Mouse (Mus musculus): ENCODE results near the gene Kcnk16. TPM values are rescaled to one million over a fixed set of nuclear protein-coding genes. Genes with fewer than 3 reads are reported as not detected.

Kcnk16 gene
- polyA plus RNA-seq, 1 experiment from 2014 or later: not detected

DNA sequence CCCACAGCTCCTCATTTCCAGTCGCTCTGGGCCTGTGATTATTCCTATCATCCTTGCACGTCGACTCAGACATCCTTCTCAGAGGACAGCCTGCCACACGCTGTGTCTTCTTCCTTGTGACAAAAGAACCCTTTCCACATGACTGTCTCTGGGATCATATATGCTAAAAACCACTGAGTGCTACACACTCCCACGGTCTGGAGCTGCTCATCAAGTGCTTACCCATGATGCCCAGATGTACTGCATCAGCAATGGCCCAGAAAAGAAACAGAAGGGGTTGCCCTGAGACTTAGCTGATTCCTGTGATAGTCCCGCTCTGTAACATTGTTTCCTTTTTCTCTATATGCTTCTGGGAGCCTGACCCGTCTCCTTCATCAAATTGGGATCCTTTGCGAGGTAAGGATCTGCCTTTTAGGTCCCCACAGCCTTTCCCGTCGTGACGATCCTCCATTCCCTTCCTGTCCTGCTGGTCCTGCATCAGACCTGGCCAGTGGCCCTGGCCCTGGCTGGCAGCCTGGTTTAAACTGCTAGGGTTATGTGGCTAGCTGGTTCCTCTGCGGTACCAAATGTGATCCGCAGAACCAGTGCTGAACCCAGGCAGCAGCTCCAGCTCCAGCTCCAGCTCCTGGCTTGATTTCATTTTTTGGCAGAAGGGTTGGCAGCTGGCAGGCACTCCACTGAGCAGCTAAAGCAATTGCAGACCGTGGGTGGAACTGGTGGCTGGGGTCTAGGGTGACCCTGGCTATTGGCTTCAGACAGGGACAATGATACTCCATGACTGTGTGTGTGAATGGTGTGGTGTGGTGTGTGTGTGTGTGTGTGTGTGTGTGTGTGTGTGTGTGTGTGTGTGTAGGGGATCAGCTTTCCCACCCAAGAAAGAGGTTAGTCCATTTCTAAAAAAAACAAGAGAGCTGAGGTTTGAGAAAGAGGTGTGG, 18.5 kb downstream of the Kcnk16 start:
- WGBS: 76% methylated on average over 14 of the region's 14 CpGs
- ATAC-seq (ENCODE audit: low FRiP score, low read depth): no peak
- no peak overlapping the region for H3K27ac ChIP-seq
- H3K4me3 ChIP-seq: no peak overlapping the region
- no peaks in the 10 kb centered on the region for H3K4me1 ChIP-seq
- H3K9me3 ChIP-seq: no peaks in the 10 kb centered on the region
- no peaks in the 10 kb centered on the region for H3K27me3 ChIP-seq
- H3K4me2 ChIP-seq (replicated peaks): no peak overlapping the region
- H3K36me3 ChIP-seq: no peaks in the 10 kb centered on the region
- no peak overlapping the region for H3K9ac ChIP-seq

DNA sequence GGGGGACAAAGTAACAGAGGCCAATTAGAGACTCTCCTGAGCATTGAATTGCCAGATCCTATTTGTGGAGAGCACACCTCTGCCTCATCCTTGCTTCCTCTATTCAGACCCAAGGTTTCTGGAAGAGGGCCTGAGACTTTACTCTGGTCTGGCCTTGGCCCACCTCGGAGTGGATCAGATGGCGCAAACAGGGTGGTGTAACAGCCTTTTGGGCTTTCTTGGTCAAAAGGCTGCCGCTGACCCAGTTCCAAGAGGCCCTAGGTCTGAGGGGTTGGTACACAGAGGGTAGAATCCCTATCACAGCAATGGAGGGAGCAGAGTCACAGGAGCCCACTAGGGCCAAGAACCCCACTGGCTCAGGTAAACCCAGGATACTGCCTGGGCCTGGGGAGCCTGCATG, 21.0 kb downstream of the Kcnk16 start:
- Histone ChIP-seq H3K4me3 (no peak overlapping the region), H3K9me3 (no peaks in the 10 kb centered on the region), H3K4me2 (replicated peaks) (no peak overlapping the region), H3K27me3 (no peaks in the 10 kb centered on the region), H3K36me3 (no peaks in the 10 kb centered on the region), H3K27ac (no peak overlapping the region), H3K4me1 (no peaks in the 10 kb centered on the region), H3K9ac (no peak overlapping the region)
- 96% methylated on average over 3 of the region's 3 CpGs for WGBS
- ATAC-seq (ENCODE audit: low FRiP score, low read depth): no peak

DNA sequence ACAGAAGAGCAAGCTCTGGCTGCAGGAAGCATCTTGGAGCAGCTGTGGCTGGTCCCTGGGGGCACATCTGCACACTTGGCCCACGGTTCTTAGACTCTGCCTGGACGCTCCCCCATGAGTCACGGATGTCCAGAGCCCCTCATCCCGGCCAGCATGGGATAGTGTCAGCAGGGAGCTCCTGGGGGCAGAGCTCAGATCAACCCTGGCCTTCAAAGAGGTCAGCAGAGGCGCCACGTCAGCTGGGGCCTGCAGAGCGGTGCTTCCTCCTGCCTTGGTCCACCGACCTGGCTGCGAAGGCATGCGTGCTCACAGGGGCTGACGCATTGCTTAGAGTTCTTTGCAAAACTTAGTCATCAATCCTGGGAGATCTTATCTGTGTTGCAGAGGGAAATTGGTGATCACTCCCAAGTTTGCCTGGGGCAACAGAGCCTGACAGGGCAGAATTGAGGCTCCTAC, 22.2 kb downstream of the Kcnk16 start:
- 63% methylated on average over 11 of the region's 11 CpGs for WGBS
- Histone ChIP-seq H3K27me3 (no peaks in the 10 kb centered on the region), H3K36me3 (no peaks in the 10 kb centered on the region), H3K4me1 (no peaks in the 10 kb centered on the region), H3K9ac (no peak overlapping the region), H3K27ac (no peak overlapping the region), H3K4me3 (no peak overlapping the region), H3K4me2 (replicated peaks) (no peak overlapping the region), H3K9me3 (no peaks in the 10 kb centered on the region)
- ATAC-seq (ENCODE audit: low FRiP score, low read depth): no peak

DNA sequence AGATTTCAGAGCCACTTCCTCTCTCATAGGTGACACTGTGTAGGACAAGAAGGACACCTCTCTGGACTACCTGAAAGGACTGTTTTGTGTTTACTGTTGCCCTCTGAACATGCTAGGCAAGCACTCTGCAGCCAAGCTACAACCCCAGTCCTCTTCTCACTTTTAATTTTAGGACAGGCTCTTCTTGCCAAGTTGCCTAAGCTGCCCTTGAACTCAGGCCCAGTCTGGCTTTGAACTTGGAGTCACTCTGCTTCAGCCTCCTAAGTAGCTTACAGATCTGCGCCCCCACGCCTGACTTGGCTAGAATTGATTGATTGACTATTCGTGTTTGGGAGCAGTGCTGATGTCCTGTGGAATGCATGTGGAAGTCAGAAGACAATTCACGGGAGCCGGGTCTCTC, 23.1 kb downstream of the Kcnk16 start:
- no peak overlapping the region for H3K27ac ChIP-seq
- WGBS: 86% methylated on average over 5 of the region's 5 CpGs

DNA sequence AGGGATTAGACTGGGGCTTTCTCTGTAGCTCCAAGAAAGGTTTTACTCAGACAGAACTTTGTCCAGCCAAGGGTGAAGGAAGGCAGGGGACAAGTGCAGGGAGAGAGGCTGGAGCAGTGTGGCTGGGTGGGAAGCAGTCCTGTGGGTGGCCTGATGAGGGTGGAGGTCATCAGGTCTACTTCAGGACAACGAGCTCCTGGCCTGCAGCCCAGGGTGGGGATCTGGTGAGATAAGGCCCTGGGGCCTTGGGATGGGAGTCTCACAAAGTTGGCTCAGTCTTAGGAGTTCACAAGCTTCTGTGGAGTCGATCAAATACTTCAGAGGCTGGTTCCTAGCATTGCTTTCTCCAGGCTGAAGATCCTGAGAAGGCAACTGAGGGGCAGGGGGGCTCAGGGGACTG, 23.7 kb downstream of the Kcnk16 start:
- WGBS: 55% methylated on average over 2 of the region's 2 CpGs
- no peak for ATAC-seq (ENCODE audit: low FRiP score, low read depth)
- no peak overlapping the region for H3K4me3 ChIP-seq
- no peak overlapping the region for H3K4me2 ChIP-seq (replicated peaks)
- H3K27ac ChIP-seq: no peak overlapping the region
- no peaks in the 10 kb centered on the region for H3K4me1 ChIP-seq
- H3K27me3 ChIP-seq: no peaks in the 10 kb centered on the region
- H3K36me3 ChIP-seq: no peaks in the 10 kb centered on the region
- no peaks in the 10 kb centered on the region for H3K9me3 ChIP-seq
- no peak overlapping the region for H3K9ac ChIP-seq

More for the DNA sequence above, 23.1 kb downstream of the Kcnk16 start:
- no peak for ATAC-seq (ENCODE audit: low FRiP score, low read depth)
- Histone ChIP-seq H3K9me3 (no peaks in the 10 kb centered on the region), H3K4me3 (no peak overlapping the region), H3K36me3 (no peaks in the 10 kb centered on the region), H3K27me3 (no peaks in the 10 kb centered on the region), H3K9ac (no peak overlapping the region), H3K4me1 (no peaks in the 10 kb centered on the region), H3K4me2 (replicated peaks) (no peak overlapping the region)

DNA sequence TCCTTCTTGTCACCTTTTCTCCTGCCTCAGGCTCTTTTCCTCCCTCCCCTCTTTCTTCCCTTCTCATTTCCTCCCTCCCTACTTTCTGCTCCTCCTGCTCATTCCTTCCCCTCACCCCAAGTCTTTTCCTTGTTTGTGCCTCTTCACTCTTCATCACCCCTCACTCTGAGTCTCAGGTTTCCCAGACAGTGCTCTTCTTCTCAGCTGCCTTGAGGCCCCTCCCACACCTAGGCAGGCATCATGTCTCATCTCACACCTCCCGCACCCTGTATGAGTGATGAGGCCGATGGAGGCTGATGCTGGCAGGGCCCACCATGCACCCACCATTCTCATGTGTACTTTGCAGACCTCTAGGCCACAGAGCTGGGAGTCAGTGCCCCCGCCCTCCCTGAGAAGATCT, 25.8 kb downstream of the Kcnk16 start:
- Histone ChIP-seq H3K36me3 (no peaks in the 10 kb centered on the region), H3K27ac (no peak overlapping the region), H3K4me3 (no peak overlapping the region), H3K4me2 (replicated peaks) (no peak overlapping the region), H3K9ac (no peak overlapping the region), H3K9me3 (no peaks in the 10 kb centered on the region), H3K4me1 (no peaks in the 10 kb centered on the region), H3K27me3 (no peaks in the 10 kb centered on the region)
- WGBS: 57% methylated on average over 3 of the region's 3 CpGs
- no peak for ATAC-seq (ENCODE audit: low FRiP score, low read depth)

DNA sequence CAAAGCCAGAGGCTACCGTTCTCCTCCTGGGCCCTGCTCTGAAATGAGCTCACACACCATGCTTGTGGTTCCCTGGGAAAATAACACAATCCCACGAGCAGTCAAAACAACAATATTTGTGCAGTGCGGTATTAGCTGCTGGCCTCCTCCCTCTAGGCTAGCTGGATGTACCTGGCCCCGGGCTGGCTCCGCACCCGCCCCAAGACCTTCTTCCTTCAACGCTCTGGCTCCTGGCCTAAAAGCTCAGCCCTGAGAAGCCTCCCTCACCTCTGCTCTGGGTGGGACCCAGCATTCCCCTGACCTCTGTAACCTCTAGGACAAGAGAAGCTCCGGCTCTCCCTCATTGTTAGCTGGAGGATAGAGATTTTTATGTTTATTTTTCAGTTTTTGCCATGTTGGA, 26.5 kb downstream of the Kcnk16 start:
- ATAC-seq (ENCODE audit: low FRiP score, low read depth): no peak
- H3K4me1 ChIP-seq: no peaks in the 10 kb centered on the region
- no peak overlapping the region for H3K9ac ChIP-seq
- H3K9me3 ChIP-seq: no peaks in the 10 kb centered on the region
- no peaks in the 10 kb centered on the region for H3K36me3 ChIP-seq
- WGBS: 81% methylated on average over 8 of the region's 8 CpGs
- no peak overlapping the region for H3K27ac ChIP-seq
- H3K4me2 ChIP-seq (replicated peaks): no peak overlapping the region
- H3K4me3 ChIP-seq: no peak overlapping the region
- H3K27me3 ChIP-seq: no peaks in the 10 kb centered on the region

DNA sequence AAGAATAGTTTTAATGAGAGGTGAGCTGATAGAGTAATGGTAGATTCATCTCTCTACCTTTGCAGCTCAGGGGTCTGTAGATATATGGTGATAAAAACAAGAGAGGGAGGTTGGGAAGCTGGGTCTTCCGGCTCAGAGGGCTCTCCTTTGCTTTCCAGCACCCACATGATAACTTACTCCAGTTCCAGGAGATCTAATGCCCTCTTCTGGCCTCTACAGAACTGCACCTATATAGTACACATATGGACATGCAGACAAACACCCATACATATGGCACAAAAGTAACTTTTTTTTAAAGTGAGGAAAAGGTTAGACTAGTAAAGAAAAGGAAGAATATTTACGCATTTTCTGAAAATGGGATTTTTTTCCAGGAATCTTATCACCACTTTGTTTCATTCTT, 34.6 kb downstream of the Kcnk16 start:
- H3K9ac ChIP-seq: no peak overlapping the region
- no peaks in the 10 kb centered on the region for H3K36me3 ChIP-seq
- no peak overlapping the region for H3K4me3 ChIP-seq
- WGBS: 81% methylated on average over 2 of the region's 2 CpGs
- H3K4me1 ChIP-seq: peaks cover 10% of the 10 kb centered on the region; the same call in 1 of the 2 replicates
- H3K4me2 ChIP-seq (replicated peaks): no peak overlapping the region
- no peaks in the 10 kb centered on the region for H3K27me3 ChIP-seq
- H3K27ac ChIP-seq: no peak overlapping the region
- H3K9me3 ChIP-seq: no peaks in the 10 kb centered on the region
- no peak for ATAC-seq (ENCODE audit: low FRiP score, low read depth)

DNA sequence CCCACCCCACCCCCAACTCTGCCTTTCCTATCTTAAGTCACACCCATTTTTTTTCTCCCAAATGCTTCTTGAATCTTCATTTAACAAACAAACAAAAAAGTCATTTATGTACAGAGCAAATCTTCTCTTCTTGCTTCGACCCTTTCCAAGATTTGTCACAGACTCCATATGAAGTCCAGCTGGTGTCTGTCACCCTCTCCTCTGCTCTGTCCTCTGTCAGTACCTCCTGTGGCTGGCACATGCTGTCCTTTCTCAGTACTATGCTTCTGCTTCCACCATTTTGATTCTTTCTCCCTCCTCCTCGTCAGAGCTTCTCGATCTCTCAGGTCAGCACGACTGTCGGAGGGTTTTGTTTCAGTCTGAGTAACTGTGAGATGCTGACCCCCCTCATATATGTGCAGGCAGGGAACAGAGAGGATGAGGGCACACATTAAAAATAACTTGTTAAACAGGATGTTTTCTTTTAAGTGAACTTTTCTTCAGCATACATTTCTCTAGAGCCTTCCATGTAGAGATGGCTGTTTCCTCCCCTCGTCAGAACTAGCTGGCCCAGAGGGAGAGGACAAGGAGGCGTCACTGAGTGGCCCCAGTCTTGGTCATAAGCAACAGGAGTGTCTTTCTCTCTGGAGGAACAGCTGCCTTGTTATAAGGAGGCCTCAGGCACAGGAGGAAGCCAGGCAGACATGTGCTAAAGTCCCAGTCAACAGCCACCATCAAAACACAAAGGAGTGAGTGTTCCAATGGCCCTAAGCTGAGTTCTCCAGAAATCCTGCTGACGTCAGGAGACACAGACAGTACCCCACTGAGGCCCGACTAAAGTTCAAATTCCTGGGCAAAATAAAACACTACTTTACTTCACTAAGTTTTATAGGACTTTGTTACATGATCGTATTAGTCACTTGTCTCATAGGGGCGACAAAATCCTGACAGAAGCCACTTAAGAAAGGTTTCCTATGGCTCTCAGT, 35.7 kb downstream of the Kcnk16 start:
- peaks cover 13% of the 10 kb centered on the region for H3K4me1 ChIP-seq
- 67% methylated on average over 11 of the region's 11 CpGs for WGBS
- H3K9me3 ChIP-seq: no peaks in the 10 kb centered on the region
- no peak overlapping the region for H3K9ac ChIP-seq
- no peak overlapping the region for H3K4me2 ChIP-seq (replicated peaks)
- no peaks in the 10 kb centered on the region for H3K27me3 ChIP-seq
- H3K4me3 ChIP-seq: no peak overlapping the region
- H3K36me3 ChIP-seq: no peaks in the 10 kb centered on the region
- no peak for ATAC-seq (ENCODE audit: low FRiP score, low read depth)
- H3K27ac ChIP-seq: no peak overlapping the region

DNA sequence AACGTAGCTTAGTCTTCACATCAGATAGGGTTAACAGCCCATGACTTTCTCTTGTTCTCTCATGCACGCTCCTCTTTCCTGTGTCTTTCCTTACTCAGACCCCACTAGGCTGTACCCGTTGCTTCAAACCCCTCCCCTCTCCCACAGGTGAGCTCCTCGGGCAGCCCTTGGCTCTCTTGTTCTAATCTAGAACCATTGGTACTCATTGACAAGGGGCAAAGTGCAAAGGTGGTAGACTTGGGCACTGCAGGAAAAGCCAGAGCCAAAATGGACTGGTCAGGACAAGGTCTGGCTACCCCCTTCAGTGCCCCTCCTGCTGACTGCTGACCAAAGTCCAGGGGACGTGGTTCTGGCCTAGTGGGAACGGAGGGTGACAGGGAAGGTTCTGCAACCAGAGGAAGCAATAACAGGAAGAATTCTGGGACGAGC, 38.9 kb downstream of the Kcnk16 start:
- H3K9ac ChIP-seq: no peak overlapping the region
- H3K9me3 ChIP-seq: no peaks in the 10 kb centered on the region
- no peaks in the 10 kb centered on the region for H3K36me3 ChIP-seq
- ATAC-seq (ENCODE audit: low FRiP score, low read depth): no peak
- H3K4me2 ChIP-seq (replicated peaks): no peak overlapping the region
- H3K27ac ChIP-seq: no peak overlapping the region
- WGBS: 79% methylated on average over 7 of the region's 7 CpGs
- H3K27me3 ChIP-seq: no peaks in the 10 kb centered on the region
- no peak overlapping the region for H3K4me3 ChIP-seq
- peaks cover 29% of the 10 kb centered on the region for H3K4me1 ChIP-seq

DNA sequence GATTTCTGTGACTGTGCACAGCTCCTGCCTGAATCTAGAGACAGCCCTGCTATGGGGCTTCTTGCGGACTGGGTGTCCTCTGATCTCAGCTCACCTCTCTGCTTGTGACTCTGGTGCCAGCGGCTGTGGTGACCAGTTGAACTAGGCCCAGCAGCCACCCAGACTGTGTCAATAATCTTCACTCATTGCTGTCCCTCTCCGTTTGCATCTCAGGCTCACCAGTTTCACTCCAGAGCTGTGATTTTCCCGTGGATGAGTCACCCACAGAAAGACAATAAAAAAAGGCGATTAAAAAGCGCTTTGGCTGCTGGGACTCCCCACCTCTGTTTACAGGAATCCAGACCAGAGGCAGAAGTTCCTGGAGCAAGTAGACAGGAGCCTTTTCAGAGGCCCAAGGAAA, 39.6 kb downstream of the Kcnk16 start:
- no peaks in the 10 kb centered on the region for H3K27me3 ChIP-seq
- ATAC-seq (ENCODE audit: low FRiP score, low read depth): no peak
- no peaks in the 10 kb centered on the region for H3K36me3 ChIP-seq
- H3K4me2 ChIP-seq (replicated peaks): no peak overlapping the region
- H3K9ac ChIP-seq: no peak overlapping the region
- H3K9me3 ChIP-seq: no peaks in the 10 kb centered on the region
- no peak overlapping the region for H3K27ac ChIP-seq
- H3K4me1 ChIP-seq: peaks cover 29% of the 10 kb centered on the region
- 61% methylated on average over 6 of the region's 6 CpGs for WGBS
- no peak overlapping the region for H3K4me3 ChIP-seq

DNA sequence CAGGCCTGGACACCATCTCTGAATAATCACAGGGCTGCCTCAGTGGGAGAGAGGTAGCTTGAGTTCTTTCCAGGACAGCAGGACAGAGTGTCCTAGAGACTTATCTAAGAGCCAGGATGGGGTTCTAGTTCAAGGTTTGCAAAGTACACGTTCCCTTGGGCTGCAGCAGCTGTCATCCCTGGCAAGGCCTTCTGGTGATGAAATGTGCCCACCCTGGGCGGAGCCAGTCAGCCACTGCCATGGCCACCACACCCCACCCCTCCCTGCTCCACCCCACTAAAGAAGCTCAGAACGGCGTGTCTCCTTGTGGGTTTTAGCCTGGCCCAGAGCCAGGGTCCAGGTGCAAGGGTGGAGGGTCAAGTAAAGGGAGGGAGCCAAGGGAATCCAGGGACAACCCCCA, 40.7 kb downstream of the Kcnk16 start:
- H3K4me3 ChIP-seq: no peak overlapping the region
- WGBS: 60% methylated on average over 4 of the region's 4 CpGs
- no peaks in the 10 kb centered on the region for H3K36me3 ChIP-seq
- H3K4me1 ChIP-seq: peaks cover 29% of the 10 kb centered on the region
- no peak for ATAC-seq (ENCODE audit: low FRiP score, low read depth)
- H3K27ac ChIP-seq: no peak overlapping the region
- no peak overlapping the region for H3K9ac ChIP-seq
- H3K4me2 ChIP-seq (replicated peaks): no peak overlapping the region
- H3K27me3 ChIP-seq: no peaks in the 10 kb centered on the region
- no peaks in the 10 kb centered on the region for H3K9me3 ChIP-seq
